Mouse (Mus musculus): ENCODE results near the gene Cib3. TPM values are rescaled to one million over a fixed set of nuclear protein-coding genes. Genes with fewer than 3 reads are reported as not detected.

The Cib3 gene
- polyA plus RNA-seq, 1 experiment from 2014 or later, result not detected

GRCm38 (mm10) chr8:72222656-72223055 lies 10.0 kb upstream of the Cib3 start:
- H3K4me1 ChIP-seq, result peaks cover 16% of the 10 kb centered on the region
- DNase-seq (ENCODE audit: low spot score), result no peak

GRCm38 (mm10) chr8:72220758-72221157 lies 8.1 kb upstream of the Cib3 start:
- Histone ChIP-seq H3K4me3 (peak overlapping the region; percentile 92), H3K36me3 (peaks cover 38% of the 10 kb centered on the region), H3K27ac (replicated peaks) (no peak overlapping the region), H3K27me3 (ENCODE audit: low read depth, poor library complexity, severe bottlenecking) (no peaks in the 10 kb centered on the region; the same call in 1 of the 2 replicates), H3K4me1 (peaks cover 16% of the 10 kb centered on the region), H3K9me3 (replicated peaks) (no peaks in the 10 kb centered on the region)
- WGBS, result 90% methylated on average over 4 of the region's 4 CpGs
- DNase-seq (ENCODE audit: low spot score), result no peak

More at GRCm38 (mm10) chr8:72222656-72223055, 10.0 kb upstream of the Cib3 start:
- 88% methylated on average over 5 of the region's 5 CpGs for WGBS
- peaks cover 38% of the 10 kb centered on the region for H3K36me3 ChIP-seq
- H3K27me3 ChIP-seq (ENCODE audit: low read depth, poor library complexity, severe bottlenecking), result no peaks in the 10 kb centered on the region
- H3K27ac ChIP-seq (replicated peaks), result no peak overlapping the region
- no peak overlapping the region for H3K4me3 ChIP-seq
- no peaks in the 10 kb centered on the region for H3K9me3 ChIP-seq (replicated peaks)

DNA sequence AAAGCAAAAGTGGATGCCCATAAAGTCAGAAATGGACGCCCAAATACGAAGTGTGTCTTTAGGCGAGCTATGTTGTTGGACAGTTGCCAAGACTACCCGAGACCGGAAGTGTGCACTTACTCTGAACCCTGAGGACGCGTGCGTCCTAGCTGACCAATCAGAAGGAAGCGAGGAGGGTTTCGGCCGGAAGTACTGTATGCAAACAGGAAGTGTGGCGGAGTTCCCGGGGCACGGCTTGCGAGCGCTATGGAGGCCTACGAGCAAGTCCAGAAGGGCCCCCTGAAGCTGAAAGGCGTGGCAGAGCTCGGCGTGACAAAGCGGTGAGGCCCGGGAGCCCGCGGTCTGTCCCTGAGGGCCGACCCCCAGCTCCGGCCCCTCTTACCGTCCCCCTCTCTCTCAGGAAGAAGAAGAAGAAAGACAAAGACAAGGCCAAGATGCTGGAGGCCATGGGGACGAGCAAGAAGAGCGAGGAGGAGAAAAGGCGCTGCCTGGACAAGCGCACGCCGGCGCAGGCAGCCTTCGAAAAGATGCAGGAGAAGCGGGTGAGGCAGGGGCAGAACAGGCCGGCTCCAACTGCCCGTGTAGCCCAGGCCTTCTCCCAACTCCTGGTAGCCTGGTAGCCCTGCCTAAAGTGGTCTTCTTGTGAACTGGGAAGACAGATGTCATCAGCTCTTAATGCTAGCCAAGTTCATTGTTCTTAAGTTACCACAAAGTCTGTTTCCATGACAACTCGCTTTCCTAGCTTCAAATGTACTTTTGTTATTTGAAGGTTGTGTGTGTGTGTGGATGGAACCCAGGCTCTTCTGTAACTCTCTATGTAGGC lies 7.1 kb upstream of the Cib3 start, which contains the start of gene Fam32a:
TSS of gene Fam32a (plus strand) at position 190 of the 823 bp plus-strand sequence.
- DNase-seq (ENCODE audit: low spot score), result peak; percentile 94
- no peaks in the 10 kb centered on the region; the same call in 1 of the 2 replicates for H3K27me3 ChIP-seq (ENCODE audit: low read depth, poor library complexity, severe bottlenecking)
- H3K9me3 ChIP-seq (replicated peaks), result no peaks in the 10 kb centered on the region
- peaks cover 38% of the 10 kb centered on the region for H3K36me3 ChIP-seq
- H3K27ac ChIP-seq (replicated peaks), result peak within 1 kb of the TSS; percentile 91
- peaks cover 16% of the 10 kb centered on the region for H3K4me1 ChIP-seq
- peak within 1 kb of the TSS; percentile 92 for H3K4me3 ChIP-seq
- WGBS, result 22% methylated on average over 39 of the region's 39 CpGs

- peak overlapping the region; percentile 92 for H3K4me3 ChIP-seq
- peaks cover 34% of the 10 kb centered on the region for H3K36me3 ChIP-seq
- H3K27me3 ChIP-seq (ENCODE audit: low read depth, poor library complexity, severe bottlenecking), result no peaks in the 10 kb centered on the region; the same call in 1 of the 2 replicates
- H3K9me3 ChIP-seq (replicated peaks), result no peaks in the 10 kb centered on the region
- DNase-seq (ENCODE audit: low spot score), result no peak
- 83% methylated on average over 10 of the region's 10 CpGs for WGBS
- H3K4me1 ChIP-seq, result peaks cover 16% of the 10 kb centered on the region
- H3K27ac ChIP-seq (replicated peaks), result no peak overlapping the region; the same call in 1 of the 2 replicates
Observed at GRCm38 (mm10) chr8:72218781-72219540, 6.3 kb upstream of the Cib3 start.

DNA sequence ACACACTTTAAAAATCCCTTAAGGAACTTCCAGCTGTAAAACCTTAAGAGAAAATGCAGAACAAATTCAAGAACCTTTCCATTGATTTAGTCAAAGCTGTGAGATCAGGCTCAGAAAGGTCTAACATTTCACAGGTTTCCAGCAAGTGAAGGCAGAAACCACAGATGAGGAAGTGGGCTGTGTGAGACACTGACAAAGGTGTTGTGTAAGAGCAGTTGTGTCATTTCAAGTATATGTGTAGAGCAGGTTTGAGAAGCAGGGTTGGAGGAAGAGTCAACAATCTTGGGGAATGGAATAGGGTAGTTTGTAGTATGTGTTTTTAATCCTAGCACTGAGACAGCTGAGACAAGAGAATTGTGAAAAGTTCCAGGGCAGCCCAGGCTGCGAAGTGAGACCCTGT lies 3.2 kb upstream of the Cib3 start:
- Histone ChIP-seq H3K27me3 (ENCODE audit: low read depth, poor library complexity, severe bottlenecking) (no peaks in the 10 kb centered on the region; the same call in 1 of the 2 replicates), H3K36me3 (peaks cover 3% of the 10 kb centered on the region), H3K4me1 (peaks cover 9% of the 10 kb centered on the region), H3K9me3 (replicated peaks) (no peaks in the 10 kb centered on the region), H3K27ac (replicated peaks) (no peak overlapping the region), H3K4me3 (no peak overlapping the region)
- whole genome bisulfite sequencing, result 65% methylated on average over 1 of the region's 1 CpGs
- no peak for DNase-seq (ENCODE audit: low spot score)

DNA sequence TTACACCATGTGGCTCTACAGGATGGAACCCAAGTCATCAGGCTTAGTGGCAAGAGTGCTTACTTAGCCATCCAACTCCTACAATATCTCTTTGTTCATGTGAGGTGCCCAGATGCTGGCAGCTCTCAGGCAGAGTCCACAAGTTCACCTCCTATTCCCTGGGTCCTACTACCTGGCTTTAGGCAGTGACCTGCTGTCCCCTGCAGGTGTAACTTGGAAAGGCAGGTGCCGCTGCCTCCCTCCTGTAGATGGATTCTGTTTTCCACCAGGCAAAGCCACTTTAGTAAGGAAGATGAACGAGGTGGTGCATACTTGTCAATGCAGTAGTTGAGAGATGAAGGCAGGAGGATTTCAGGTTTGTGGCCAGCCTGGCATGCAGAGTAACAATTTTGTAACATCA lies 2.4 kb upstream of the Cib3 start:
- H3K4me1 ChIP-seq, result peaks cover 1% of the 10 kb centered on the region
- H3K27ac ChIP-seq (replicated peaks), result no peak overlapping the region
- H3K36me3 ChIP-seq, result no peaks in the 10 kb centered on the region
- no peak for DNase-seq (ENCODE audit: low spot score)
- no peaks in the 10 kb centered on the region; the same call in 1 of the 2 replicates for H3K27me3 ChIP-seq (ENCODE audit: low read depth, poor library complexity, severe bottlenecking)
- no peak overlapping the region for H3K4me3 ChIP-seq
- 44% methylated on average over 2 of the region's 2 CpGs for WGBS
- H3K9me3 ChIP-seq (replicated peaks), result no peaks in the 10 kb centered on the region

DNA sequence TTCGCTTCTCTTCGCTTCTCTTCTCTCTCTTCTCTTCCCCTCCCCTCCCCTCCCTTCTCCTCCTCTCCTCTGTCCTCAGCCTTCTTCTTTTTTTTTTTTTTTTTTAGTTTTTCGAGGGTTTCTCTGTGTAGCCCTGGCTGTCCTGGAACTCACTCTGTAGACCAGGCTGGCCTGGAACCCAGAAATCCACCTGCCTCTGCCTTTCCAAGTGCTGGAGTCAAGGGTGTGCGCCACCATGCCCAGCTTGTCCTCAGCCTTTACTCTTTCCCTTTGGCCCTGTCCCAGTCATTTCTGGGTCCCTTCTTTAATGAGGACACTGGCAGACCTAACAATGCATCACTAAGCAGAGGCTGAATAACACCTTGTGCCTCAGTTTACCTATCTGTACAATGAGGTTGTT lies 899 bp upstream of the Cib3 start, which contains the start of gene Gm11034:
TSS of gene Gm11034 (minus strand) at position 101 of the 400 bp plus-strand sequence.
- WGBS, result 83% methylated on average over 4 of the region's 4 CpGs
- DNase-seq (ENCODE audit: low spot score), result no peak
- no peaks in the 10 kb centered on the region for H3K36me3 ChIP-seq
- no peak within 1 kb of the TSS for H3K27ac ChIP-seq (replicated peaks)
- no peaks in the 10 kb centered on the region; the same call in 1 of the 2 replicates for H3K27me3 ChIP-seq (ENCODE audit: low read depth, poor library complexity, severe bottlenecking)
- H3K4me3 ChIP-seq, result no peak within 1 kb of the TSS
- no peaks in the 10 kb centered on the region for H3K4me1 ChIP-seq
- no peaks in the 10 kb centered on the region for H3K9me3 ChIP-seq (replicated peaks)

GRCm38 (mm10) chr8:72211846-72212245 lies 791 bp downstream of the Cib3 start:
- DNase-seq (ENCODE audit: low spot score), result no peak
- 89% methylated on average over 1 of the region's 1 CpGs for whole genome bisulfite sequencing
- no peak overlapping the region for H3K4me3 ChIP-seq

DNA sequence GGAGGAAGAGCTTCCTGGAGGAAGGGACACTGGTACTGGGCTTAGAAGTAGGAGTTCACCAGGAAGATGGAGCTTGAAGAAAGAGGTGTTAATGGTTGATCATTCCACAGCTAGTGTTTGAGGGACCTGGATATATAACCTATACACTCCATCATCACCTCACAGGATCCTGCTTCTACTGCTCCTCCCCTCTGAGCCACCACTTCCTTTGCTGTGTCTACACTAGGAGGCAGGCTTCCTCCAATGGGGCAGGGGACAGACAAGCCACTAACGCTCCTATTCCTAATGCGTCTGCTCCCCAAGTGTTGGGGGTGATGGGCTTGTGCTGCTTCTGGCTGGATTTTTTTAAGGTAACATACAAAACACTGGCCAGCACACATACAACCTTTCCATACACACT lies 1.9 kb downstream of the Cib3 start:
- Histone ChIP-seq H3K27ac (replicated peaks) (no peak overlapping the region), H3K9me3 (replicated peaks) (no peaks in the 10 kb centered on the region), H3K27me3 (ENCODE audit: low read depth, poor library complexity, severe bottlenecking) (no peaks in the 10 kb centered on the region), H3K4me3 (no peak overlapping the region), H3K36me3 (no peaks in the 10 kb centered on the region), H3K4me1 (no peaks in the 10 kb centered on the region)
- no peak for DNase-seq (ENCODE audit: low spot score)
- WGBS, result 66% methylated on average over 2 of the region's 2 CpGs

More at GRCm38 (mm10) chr8:72211846-72212245, 791 bp downstream of the Cib3 start:
- Histone ChIP-seq H3K9me3 (replicated peaks) (no peaks in the 10 kb centered on the region), H3K27me3 (ENCODE audit: low read depth, poor library complexity, severe bottlenecking) (no peaks in the 10 kb centered on the region; the same call in 1 of the 2 replicates), H3K4me1 (no peaks in the 10 kb centered on the region), H3K36me3 (no peaks in the 10 kb centered on the region), H3K27ac (replicated peaks) (no peak overlapping the region)

GRCm38 (mm10) chr8:72210222-72210621 lies 2.4 kb downstream of the Cib3 start:
- Histone ChIP-seq H3K4me3 (no peak overlapping the region), H3K27me3 (ENCODE audit: low read depth, poor library complexity, severe bottlenecking) (no peaks in the 10 kb centered on the region), H3K27ac (replicated peaks) (no peak overlapping the region), H3K9me3 (replicated peaks) (peaks cover 5% of the 10 kb centered on the region; the same call in 1 of the 2 replicates), H3K4me1 (no peaks in the 10 kb centered on the region), H3K36me3 (no peaks in the 10 kb centered on the region)
- 82% methylated on average over 4 of the region's 4 CpGs for WGBS
- no peak for DNase-seq (ENCODE audit: low spot score)

GRCm38 (mm10) chr8:72208582-72208981 lies 4.1 kb downstream of the Cib3 start:
- WGBS, result 78% methylated on average over 1 of the region's 1 CpGs

GRCm38 (mm10) chr8:72197997-72198396 lies 14.6 kb downstream of the Cib3 start:
- 64% methylated on average over 8 of the region's 8 CpGs for WGBS
- Histone ChIP-seq H3K27me3 (ENCODE audit: low read depth, poor library complexity, severe bottlenecking) (no peaks in the 10 kb centered on the region), H3K27ac (replicated peaks) (no peak overlapping the region), H3K36me3 (no peaks in the 10 kb centered on the region), H3K9me3 (replicated peaks) (peaks cover 29% of the 10 kb centered on the region), H3K4me3 (no peak overlapping the region), H3K4me1 (no peaks in the 10 kb centered on the region)
- DNase-seq (ENCODE audit: low spot score), result no peak

More at GRCm38 (mm10) chr8:72208582-72208981, 4.1 kb downstream of the Cib3 start:
- Histone ChIP-seq H3K27me3 (ENCODE audit: low read depth, poor library complexity, severe bottlenecking) (no peaks in the 10 kb centered on the region), H3K27ac (replicated peaks) (no peak overlapping the region), H3K4me3 (no peak overlapping the region), H3K9me3 (replicated peaks) (peaks cover 19% of the 10 kb centered on the region), H3K4me1 (no peaks in the 10 kb centered on the region), H3K36me3 (no peaks in the 10 kb centered on the region)
- DNase-seq (ENCODE audit: low spot score), result no peak

All from midbrain, embryonic 10.5 days (tissue).